Mouse (Mus musculus): ENCODE measurements at regions not wholly inside any gene's neighbourhood (a gene's known extent, or its start where the extent isn't known, plus 50 kb on each side); places are given as distances from the start of the nearest gene placed in this dataset.

DNA sequence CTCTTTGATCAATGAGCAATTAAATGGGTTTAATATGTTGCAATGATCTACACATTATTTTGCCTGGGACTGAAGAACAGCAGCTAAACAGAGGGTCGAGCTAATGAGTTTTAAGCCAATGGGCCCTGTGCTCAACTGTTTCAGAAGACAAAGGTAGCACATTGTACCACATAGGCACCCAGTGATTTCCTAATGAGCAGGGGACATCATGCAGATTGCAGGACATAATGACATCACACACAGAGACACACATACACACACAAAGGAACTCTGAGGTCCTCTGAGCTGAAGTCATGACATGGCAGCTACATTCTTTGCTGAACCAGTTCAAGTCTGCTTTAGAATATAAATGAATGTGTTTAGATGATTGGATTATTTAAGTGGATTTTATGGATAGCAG is 71.9 kb downstream of the Zfp330 start:
- DNase-seq (ENCODE audit: low read depth): no peak

DNA sequence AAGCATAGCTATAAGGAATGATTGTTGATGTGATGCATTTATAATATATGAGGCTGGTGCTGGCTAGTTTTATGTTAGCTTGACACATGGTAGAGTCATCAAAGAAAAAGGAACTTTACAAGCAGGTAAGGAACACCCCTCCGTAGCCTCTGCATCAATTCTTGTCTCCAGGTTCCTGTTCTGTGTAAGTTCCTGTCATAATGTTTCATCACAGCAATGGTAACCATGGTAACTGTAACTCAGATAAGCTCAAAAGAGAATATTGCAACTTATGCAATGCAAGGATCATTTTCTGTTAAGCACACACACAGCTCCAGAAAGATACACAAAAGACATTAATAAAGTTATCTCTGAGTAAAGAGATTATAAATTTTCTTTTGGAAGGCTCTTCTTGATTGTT is 73.5 kb downstream of the Zfp330 start:
- no peak for DNase-seq (ENCODE audit: low read depth)

DNA sequence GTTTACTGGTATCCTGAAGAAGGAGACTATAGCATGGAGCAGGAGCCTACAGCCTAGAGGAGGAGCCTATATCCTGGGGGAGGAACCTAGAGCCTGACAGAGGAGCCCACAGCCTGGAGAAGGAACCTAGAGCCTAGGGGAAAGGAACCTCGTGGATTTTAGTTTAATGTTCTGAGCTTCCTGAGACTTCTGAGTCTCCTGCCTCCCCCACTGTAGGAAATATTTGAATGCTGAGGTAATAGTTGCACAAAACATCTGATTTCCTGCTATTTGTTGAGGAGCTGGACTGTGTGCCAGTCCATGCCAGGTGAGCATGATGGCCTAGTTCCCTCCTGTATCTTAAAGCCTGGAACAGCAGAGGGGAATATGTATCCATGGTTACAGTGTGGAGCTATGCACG is 74.7 kb downstream of the Zfp330 start:
- DNase-seq (ENCODE audit: low read depth): no peak

DNA sequence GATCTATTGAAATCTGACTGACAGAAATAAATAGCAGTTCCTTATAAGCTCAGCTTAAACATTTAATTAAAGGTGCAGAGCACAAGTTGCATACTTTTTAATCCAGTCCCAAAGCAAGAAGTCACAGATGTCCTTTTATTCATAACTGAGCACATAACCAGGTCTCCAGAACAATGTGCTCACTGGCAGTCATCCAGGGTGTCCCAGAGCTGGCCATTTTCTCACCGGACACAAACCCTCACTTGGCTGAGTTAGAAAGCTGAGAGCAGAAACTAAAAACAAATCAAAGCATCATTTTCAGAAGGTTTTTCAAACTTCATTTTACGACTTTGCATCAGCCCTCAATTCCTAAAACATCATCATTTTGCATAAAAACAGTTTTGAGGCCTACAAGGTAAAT is 75.9 kb downstream of the Zfp330 start:
- no peak for DNase-seq (ENCODE audit: low read depth)

DNA sequence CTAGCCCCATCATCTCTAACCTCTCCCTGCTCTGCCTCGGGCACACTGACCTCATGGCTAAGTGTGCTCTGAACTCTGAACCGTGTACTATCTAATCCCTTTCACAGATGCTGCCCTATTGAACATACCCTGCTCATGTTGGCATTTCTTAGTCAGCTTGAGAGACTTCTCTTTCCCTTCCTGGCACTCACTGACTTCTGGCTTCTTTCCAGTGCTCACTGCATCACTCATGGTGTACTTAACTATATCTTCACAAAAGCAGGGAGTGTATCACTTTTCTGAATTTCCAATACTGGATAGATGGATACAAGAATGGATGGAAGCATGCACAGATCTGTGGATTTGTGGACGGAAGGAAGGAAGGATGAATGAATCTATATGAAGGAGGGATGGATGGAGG is 80.9 kb downstream of the Zfp330 start:
- peak; percentile 56 for DNase-seq (ENCODE audit: low read depth)

DNA sequence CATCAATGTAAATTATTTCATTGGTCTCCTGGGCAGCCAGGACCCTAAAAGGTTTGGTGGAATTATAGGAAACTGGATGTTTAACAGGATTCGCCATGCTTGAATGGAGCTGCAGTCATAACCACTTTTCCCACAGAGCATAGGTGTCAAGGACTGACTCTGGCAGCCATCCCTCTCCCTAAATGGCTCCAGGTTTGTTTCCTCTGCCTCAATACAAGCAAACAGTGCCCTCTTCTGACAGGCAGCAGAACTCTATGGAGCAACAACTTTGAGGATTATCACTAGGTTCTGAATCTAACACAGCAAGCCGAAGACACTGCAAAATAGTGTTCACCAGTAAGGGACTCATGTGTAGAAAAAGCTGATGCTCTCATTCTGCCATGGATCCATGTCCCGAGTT is 84.6 kb downstream of the Zfp330 start:
- DNase-seq (ENCODE audit: low read depth): peak; percentile 87

DNA sequence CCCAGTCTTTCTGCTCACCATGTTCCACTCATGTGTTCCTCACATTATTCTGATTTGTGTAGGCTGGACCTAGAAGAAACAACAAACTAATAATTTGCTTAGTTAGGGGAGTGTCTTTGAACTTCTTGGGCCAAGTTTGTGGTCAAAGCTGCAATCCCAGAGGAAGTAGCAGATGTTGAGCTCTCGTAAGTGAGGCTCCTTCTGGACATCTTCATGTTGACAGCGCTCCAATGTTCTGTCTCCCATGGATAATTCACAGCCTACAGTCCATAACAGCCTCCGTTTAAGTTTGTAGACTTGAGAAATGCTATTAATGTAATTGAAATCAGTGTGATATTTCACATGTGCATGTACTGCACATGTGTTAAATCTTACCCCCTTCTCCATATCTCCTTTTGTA is 88.0 kb downstream of the Zfp330 start:
- DNase-seq (ENCODE audit: low read depth): no peak

DNA sequence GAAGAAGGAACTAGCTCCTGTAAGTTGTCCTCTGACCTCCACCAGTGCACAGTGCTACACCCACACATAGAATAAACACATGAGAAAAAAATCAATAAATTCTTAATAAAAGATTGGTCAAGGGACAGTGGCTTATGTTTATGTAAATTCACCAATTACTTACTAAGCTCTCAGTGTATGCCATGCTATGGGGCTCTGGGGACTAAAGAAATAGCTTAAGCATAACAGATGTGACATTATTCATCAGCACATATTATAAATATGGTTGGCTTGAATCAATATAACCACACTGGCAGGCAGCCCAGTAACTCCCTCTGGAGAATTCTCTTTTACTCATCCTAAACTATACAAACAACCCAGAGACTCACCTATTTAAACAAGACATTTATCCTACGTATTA is 95.2 kb downstream of the Zfp330 start:
- DNase-seq (ENCODE audit: low read depth): peak; percentile 59

DNA sequence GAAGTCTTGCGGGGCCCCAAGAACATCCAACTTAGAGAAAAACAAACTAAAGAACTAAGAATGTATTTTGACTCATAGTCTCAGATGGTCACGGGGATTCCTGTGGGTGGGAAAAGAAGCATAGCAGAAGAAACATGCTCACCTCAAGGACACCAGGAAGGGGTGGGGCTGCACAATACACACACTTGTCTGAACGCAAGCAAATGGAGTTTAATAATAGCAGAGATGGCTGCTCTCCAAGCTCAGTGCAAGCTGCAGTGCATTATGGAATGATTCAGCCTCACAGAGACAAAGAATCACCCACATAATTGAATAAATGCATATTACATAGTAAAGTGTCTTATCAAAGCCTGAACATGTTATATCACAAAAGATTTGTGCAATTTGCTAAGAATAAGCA is 96.2 kb downstream of the Zfp330 start:
- peak; percentile 40 for DNase-seq (ENCODE audit: low read depth)

DNA sequence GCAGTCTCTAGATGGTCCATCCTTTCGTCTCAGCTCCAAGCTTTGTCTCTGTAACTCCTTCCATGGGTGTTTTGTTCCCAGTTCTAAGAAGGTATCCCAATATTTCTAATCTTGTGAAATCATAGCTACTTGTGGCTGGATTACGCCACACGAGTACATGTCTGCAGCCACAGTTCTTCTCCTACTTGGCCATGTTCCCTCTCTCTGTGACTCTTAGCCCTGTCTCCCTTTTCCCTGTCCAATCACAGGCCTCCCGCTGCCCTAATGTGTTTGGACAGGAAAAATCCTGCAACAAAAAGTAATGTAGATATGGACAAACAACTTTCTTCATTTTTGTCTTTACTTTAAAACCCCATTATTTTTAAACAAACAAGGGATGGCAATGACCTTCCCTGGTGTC is 104.7 kb downstream of the Zfp330 start:
- peak; percentile 38 for DNase-seq (ENCODE audit: low read depth)

DNA sequence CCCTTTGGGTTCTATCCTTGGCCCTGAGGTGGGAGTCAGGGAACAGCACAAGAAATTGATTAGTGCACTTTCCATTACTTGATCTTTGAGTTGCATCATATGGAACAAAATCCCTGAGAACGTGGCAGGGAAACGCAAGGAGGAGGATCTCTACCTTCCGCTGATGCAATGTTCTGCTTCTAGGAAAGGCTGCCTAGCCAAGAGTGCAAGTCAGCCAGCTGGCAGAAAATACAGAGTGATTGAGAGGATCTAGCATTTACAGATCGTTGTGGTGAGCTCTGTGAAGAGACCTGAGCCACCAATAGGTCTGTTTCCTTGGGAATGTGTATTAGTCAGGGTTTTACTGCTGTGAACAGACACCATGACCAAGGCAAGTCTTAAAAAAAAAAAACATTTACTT is 108.8 kb downstream of the Zfp330 start:
- DNase-seq (ENCODE audit: low read depth): no peak

DNA sequence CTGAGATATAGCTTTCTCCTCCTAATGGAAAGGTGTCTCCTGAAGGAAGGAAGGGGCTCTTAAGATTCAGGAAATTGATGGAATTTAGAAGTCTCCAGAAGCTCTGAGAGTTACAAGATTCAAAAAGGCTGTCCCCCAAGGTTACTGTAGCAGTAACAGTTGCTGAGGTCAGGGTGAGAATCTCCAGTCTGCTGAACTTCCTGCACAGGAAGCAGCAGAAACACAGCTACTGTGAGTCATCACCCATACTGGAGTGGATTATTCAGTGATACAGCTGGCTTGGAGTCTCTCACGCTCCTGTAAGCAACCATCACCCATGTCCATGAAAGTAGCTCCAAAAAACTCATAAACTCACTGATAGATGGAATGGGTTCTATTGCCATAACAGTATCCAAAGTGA is 133.5 kb downstream of the Zfp330 start:
- DNase-seq (ENCODE audit: low read depth): no peak

DNA sequence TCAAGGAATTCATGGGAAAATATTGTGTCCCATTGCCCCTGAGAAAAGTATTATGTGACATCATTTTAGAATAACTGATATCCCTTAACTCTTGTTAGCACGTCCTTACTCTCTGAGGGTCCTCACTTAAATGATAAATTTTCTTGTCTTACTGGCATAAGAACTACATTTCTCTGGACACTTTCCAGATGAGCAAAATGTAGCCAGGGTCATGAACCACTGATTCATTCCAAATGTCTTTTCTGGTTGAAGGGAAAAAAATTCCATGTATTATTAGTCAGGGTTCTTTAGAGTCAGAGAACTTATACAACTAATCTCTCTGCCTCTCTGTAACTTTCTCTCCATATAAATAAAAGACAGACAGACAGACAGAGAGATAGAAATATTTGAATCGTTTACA is 143.5 kb downstream of the Zfp330 start:
- DNase-seq (ENCODE audit: low read depth): peak; percentile 67

DNA sequence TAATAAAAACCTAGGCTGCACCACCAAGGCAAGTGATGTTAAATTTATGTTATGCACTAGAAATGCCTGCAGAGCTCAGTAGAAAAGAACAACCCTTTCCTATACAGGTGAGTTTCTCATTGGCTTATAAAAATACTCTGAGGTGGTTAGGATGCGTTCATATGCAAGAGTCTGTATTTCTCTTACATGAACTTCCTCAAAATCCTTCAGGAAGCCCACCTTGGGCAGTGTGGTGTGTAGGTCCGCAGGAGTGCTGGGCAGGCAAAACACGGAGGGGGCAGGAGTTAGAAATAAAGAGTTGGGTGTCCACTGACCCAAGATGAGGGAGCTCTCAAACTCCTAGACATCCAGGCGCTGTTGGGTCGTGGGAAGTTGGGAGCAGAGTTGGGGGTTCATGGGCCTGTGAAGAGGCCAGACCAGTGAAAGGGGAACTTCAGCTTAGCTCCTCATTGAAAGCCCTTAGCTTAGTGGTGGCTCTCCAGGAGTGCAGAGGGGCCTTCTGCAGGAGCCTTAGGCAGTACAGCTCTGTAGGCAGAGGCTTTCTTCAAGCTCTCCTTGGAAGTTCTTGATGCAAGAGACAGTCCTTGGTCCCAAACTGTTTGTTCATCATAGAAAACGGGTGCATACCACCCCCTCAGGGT is 150.0 kb downstream of the Zfp330 start:
- DNase-seq (ENCODE audit: low read depth): no peak

DNA sequence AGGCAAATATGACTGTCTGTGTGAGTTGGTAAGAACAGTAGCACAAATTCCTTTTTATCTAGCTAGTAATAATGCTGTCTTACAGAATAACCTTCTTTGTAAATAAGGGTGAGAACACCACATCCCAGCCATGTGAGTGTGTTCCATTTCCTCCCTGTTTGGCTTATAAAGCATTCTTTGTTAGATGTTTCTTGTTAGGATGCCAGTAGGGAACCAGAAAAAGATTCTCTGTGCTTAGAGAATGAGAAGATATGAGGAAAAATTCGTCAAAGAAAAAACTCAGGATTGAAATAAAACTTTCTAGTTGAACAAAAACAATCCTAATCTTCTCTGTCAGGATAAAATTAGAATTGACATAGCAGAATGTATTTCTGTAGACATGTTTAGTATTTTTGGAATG is 155.3 kb downstream of the Zfp330 start:
- no peak for DNase-seq (ENCODE audit: low read depth)

DNA sequence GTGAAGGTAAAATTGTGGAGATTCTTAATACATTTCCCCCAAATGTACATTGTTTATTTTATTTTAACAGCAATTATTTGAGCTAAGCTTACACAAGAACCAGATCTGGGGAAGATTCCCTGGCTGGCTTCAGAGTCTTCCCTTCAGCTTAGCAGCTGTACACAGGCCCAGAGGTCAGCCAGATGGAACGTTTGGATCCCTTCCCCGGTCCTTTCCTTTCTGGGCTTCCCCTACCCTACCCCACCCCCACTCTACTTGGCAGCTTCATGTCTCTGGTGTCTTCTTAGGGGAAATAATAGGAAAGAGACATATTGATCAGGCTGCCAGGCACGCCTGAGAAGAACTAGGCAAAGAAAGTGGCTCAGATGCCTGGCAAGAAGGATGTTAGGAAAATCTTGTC is 172.4 kb downstream of the Zfp330 start:
- DNase-seq (ENCODE audit: low read depth): peak; percentile 53

DNA sequence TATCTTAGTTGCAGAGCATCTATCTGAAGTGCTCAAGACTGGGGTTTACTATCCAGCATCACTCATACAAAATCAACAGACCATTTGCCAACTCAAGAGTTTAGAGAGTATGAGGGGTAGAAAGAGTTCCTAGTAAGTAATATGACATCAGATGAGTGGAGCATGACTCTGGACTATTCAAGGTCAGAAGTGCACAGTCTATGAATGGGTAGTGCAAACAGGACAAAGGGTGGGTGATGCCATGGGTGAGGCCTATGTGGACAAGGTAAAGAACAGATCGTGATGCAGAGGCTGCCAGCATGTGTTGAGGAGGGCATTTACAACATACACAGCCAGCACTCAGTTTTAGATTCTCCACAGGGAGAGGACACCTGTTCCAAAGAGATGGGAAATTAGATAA is 170.4 kb upstream of the Il15 start:
- DNase-seq (ENCODE audit: low read depth): no peak

DNA sequence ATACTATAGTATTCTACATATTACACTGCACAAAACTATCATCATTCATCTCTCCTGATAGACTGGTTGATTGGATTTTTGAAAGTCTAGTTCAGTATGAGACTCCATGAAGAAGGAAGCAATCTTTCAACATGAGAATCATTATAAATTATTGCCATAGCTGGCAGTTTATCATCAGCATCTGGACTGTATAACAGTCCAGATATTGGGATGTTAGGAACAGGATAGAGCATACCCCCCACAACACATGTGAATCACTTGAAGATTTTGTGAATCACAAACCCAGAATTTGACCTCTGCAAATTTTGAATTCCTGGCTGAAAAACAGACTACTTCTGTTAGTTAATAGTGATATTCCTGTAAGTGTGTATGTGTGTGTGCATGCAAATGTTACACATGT is 135.1 kb upstream of the Il15 start:
- peak; percentile 72 for DNase-seq (ENCODE audit: low read depth)

DNA sequence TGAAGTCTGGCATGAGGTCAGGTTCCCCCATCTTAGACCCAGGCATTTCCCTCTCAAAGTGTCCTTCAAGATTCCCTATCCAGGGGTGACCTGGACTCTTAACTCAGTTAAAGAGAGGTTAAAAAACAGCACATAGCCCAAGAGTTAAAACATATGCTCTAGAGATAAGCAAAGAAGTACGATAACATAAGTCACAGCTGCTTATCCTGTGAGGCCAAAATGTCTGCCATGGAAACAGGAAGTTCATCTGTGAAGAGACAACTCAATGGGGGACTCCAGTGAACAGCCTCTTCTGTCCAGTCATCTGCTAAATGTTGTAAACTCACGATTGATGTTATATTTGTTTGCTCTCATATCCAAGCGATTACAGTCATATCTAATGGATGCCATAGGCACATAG is 126.1 kb upstream of the Il15 start:
- no peak for DNase-seq (ENCODE audit: low read depth)

DNA sequence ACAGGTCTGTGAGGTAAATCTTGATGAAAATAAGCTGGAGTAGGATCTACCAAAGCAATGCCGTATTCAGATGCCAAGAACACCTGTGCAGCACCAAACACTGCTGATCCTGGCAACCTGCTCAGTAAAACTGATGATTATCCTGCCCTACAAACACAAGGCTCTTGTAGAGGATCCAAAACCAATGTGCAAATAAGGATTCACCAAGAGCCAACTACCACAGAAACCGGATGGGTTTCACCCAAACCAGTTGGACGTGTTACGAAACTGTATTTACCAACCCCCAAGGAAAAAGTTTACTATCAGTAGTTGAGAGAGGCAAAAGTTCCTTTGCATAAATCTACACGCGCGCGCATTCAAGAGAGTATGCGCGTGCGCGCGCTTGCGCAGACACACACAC is 120.8 kb upstream of the Il15 start:
- no peak for DNase-seq (ENCODE audit: low read depth)

DNA sequence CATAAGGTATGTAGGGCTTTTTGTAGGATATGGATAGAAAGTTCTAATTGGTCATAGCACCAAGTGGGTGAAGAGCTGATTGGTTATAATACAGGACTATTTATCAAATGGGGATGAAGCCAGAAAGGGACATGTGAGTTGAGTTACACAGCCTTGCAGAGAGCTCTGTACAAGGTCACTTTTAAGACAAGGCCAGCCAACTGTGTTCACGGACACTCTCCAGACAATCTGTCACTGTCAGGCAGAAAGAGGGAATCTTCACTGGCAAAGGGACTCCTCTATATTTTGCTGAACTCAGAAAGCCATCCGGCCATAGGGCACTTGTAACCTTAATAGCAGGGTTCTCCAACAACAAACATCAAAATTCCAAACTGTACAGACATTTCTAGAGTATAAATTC is 95.5 kb upstream of the Il15 start:
- no peak for DNase-seq (ENCODE audit: low read depth)

DNA sequence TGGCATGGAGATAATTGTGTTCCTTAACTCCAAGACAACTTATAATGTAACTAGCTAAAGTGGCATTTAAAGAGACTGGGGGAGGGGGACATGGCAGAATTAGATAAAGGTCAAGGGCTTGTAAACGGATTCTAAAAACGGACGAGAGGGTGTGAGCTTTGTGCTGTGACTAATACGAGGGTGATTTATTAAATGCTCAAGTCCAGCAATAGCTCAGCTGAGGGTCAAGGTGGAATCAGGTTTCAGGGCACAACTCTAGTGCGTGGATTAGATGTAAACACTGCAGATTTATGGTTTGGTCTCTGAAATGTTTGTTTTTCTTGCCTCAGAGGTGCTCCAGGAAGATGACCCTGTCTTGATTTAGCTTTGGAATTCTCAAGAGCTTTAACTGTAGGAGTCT is 74.8 kb upstream of the Il15 start:
- DNase-seq (ENCODE audit: low read depth): peak; percentile 82

DNA sequence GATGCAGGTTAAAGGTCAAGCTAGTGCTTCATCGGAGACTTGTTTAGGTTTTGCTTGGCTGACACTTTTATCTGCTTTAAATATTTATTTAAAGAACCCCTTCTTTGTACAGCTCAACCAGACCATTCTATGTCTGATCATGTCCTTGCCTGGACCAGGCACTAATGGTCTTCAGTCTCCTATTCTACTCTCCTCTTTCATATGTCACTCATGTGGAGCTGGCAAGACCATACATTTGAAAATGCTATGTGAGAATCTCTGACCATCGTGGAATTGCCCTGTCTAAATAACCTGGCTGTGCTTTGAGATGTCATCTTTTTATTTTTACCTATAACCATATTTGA is 74.4 kb upstream of the Il15 start:
- DNase-seq (ENCODE audit: low read depth): peak; percentile 22

DNA sequence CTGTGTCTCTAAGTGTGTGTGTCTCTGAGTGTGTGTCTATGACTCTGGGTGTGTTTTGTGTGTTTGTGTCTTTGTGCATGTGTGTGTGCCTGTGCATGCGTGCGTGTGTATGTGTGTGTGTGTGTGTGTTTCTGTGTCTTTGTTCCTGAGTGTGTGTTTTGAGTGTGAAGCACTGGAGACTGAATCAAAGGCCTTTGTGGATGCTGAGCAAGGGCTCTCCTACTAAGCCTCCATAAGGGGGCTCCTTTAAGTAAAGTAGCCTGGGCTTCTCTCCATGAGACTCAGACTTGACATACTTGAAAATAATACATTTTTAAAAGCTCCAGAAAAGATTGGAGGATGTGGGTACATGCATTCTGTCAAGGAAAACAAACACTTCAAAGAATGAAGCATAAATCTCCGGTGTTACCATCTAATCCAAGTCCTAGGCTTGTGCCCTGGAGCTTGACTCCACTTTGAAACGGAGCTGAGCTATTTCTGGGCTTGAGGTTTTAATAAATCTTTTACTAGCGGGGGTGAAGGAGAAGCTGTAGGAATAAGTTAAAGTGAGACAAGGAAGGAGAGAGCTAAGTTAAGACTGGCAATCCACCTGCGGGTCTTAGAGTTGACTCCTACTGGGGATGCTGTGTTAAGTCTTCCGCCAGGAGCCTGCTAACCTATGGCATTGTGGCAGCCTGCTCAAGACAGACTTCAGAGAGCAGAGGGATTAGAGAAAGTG is 73.8 kb upstream of the Il15 start:
- DNase-seq (ENCODE audit: low read depth): peak; percentile 55

All from NIH3T3 (cell line).